In the genomic region with DNA sequence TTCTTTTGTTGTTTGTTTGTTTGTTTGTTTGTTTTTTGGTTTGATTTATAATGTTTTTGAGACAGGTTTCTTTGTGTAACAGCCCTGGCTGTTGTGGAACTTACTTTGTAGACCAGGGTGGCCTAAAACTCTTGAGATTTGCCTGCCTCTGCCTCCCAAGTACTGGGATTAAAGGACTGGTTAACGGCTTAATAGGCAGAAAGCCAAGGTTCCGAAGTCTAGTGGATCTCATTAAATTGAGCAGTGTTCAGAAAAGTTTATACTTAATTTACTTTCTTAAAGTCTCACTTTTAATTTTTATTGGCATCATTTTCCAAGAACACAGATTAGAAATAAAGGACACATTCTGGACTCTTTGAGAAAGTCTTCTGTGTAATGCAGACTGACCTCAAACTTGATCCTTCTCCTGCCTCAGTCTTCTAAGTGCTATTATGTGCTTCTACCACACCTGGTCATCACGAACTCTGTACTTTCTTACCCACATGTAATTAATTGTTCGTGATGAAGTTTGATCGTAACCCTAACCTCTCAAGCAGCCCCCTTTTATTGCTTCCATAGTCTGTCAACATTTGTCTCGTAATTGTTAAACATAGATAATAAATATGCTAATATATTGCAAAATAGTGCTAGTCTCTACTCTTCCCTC, we compare ENCODE assay signal across 27 mouse cellular contexts. TPM values are rescaled to one million over a fixed set of nuclear protein-coding genes. Genes with fewer than 3 reads are reported as not detected.
DNase-seq lines count a peak whose midpoint lies in the region; ATAC-seq lines count a peak whose summit lies in the region.
"Had no signal": no experiment of that assay in that cellular context is flagged by ENCODE, and none has a peak within 500 bp of the region (broad histone marks: within the 10 kb centered on the region; RNA-seq: fewer than 3 reads in every experiment).

No protein-coding gene starts in this region.

- intact Hi-C loops in heart, postnatal 14 days (cut with DNase I) = no loop called here

- no peaks in the 10 kb centered on the region for H3K27me3 ChIP-seq in liver, embryonic 13.5 days
- H3K27me3 ChIP-seq in liver, embryonic 11.5 days (replicated peaks; ENCODE audit: control insufficient read depth, insufficient read depth, low read length) = no peaks in the 10 kb centered on the region
- no peaks in the 10 kb centered on the region for H3K27me3 ChIP-seq in intestine, embryonic 16.5 days (replicated peaks; ENCODE audit: control insufficient read depth, insufficient read depth, low read length)
- H3K27me3 ChIP-seq: CH12.LX; embryonic facial prominence, embryonic 12.5 days; embryonic facial prominence, embryonic 15.5 days; hindbrain, embryonic 13.5 days; Patski had no signal

- H3K9me3 ChIP-seq in liver, embryonic 13.5 days (replicated peaks) = no peaks in the 10 kb centered on the region
- H3K9me3 ChIP-seq in liver, embryonic 11.5 days (ENCODE audit: control insufficient read depth, low read length) = no peaks in the 10 kb centered on the region
- H3K9me3 ChIP-seq in intestine, embryonic 16.5 days (ENCODE audit: control insufficient read depth, low read length) = no peaks in the 10 kb centered on the region
- H3K9me3 ChIP-seq: embryonic facial prominence, embryonic 12.5 days; embryonic facial prominence, embryonic 15.5 days; G1E; hindbrain, embryonic 10.5 days; hindbrain, embryonic 13.5 days had no signal

- 78% methylated on average over 6 of the region's 6 CpGs for WGBS in liver, embryonic 13.5 days (ENCODE audit: insufficient replicate concordance)
- 76% methylated on average over 6 of the region's 6 CpGs for WGBS in liver, embryonic 11.5 days
- 69% methylated on average over 6 of the region's 6 CpGs for WGBS in intestine, embryonic 16.5 days

- H3K9ac ChIP-seq in liver, embryonic 13.5 days = no peak overlapping the region
- H3K9ac ChIP-seq in liver, embryonic 11.5 days (ENCODE audit: low read depth, low read length) = no peak overlapping the region
- no peak overlapping the region for H3K9ac ChIP-seq in intestine, embryonic 16.5 days (ENCODE audit: low read depth, low read length)
- H3K9ac ChIP-seq: embryonic facial prominence, embryonic 12.5 days; embryonic facial prominence, embryonic 15.5 days; forebrain, postnatal 0 days; hindbrain, embryonic 13.5 days had no signal

- 0 out of 2 replicates have a peak overlapping the region, but pooled peaks have one; percentile 6 for H3K27ac ChIP-seq in liver, embryonic 13.5 days
- H3K27ac ChIP-seq in liver, embryonic 11.5 days (ENCODE audit: low read depth, low read length) = no peak overlapping the region; the same call in 1 of the 2 replicates
- H3K27ac ChIP-seq in intestine, embryonic 16.5 days (ENCODE audit: low read length) = no peak overlapping the region; the same call in 1 of the 2 replicates
- H3K27ac ChIP-seq: embryonic facial prominence, embryonic 12.5 days; embryonic facial prominence, embryonic 15.5 days; gastrocnemius, adult 2 months; hindbrain, embryonic 10.5 days; hindbrain, embryonic 13.5 days had no signal

- no peak overlapping the region for H3K4me3 ChIP-seq in liver, embryonic 13.5 days (replicated peaks)
- no peak overlapping the region for H3K4me3 ChIP-seq in liver, embryonic 11.5 days (ENCODE audit: low read depth, low read length)
- no peak overlapping the region for H3K4me3 ChIP-seq in intestine, embryonic 16.5 days (ENCODE audit: low read length)
- H3K4me3 ChIP-seq: embryonic facial prominence, embryonic 12.5 days; embryonic facial prominence, embryonic 15.5 days; gastrocnemius, adult 2 months; hindbrain, embryonic 10.5 days; hindbrain, embryonic 13.5 days had no signal

- H3K36me3 ChIP-seq in liver, embryonic 13.5 days = no peaks in the 10 kb centered on the region
- H3K36me3 ChIP-seq in liver, embryonic 11.5 days (ENCODE audit: control insufficient read depth, insufficient read depth, low read length) = no peaks in the 10 kb centered on the region
- H3K36me3 ChIP-seq in intestine, embryonic 16.5 days (ENCODE audit: control insufficient read depth, insufficient read depth, low read length) = no peaks in the 10 kb centered on the region
- H3K36me3 ChIP-seq: embryonic facial prominence, embryonic 12.5 days; embryonic facial prominence, embryonic 15.5 days; G1E; hindbrain, embryonic 13.5 days had no signal

- no peak overlapping the region for H3K4me2 ChIP-seq in liver, embryonic 13.5 days
- no peak overlapping the region for H3K4me2 ChIP-seq in liver, embryonic 11.5 days
- peak overlapping the region; percentile 14; the same call in 1 of the 2 replicates for H3K4me2 ChIP-seq in intestine, embryonic 16.5 days (ENCODE audit: low read depth, low read length)
- H3K4me2 ChIP-seq: embryonic facial prominence, embryonic 12.5 days; embryonic facial prominence, embryonic 15.5 days; heart, embryonic 11.5 days; hindbrain, embryonic 13.5 days had no signal

- peaks cover 17% of the 10 kb centered on the region for H3K4me1 ChIP-seq in liver, embryonic 13.5 days (replicated peaks)
- H3K4me1 ChIP-seq in liver, embryonic 11.5 days (replicated peaks; ENCODE audit: control insufficient read depth, insufficient read depth, low read length) = peaks cover 6% of the 10 kb centered on the region
- peaks cover 2% of the 10 kb centered on the region; the same call in 1 of the 2 replicates for H3K4me1 ChIP-seq in intestine, embryonic 16.5 days (ENCODE audit: control insufficient read depth, insufficient read depth, low read length)
- H3K4me1 ChIP-seq: embryonic facial prominence, embryonic 15.5 days had no signal

- peak; percentile 62 for DNase-seq in kidney, adult 9 months
- no peak for DNase-seq in kidney, adult 8-10 months
- no peak for DNase-seq in liver, embryonic 13.5 days
- DNase-seq in liver, embryonic 11.5 days (ENCODE audit: low spot score) = no peak
- DNase-seq in heart, postnatal 14 days = no peak
- DNase-seq in spleen, postnatal 10 days (ENCODE audit: low spot score in 2 of 2) = no peak
- DNase-seq: adrenal gland, postnatal 10 days; adrenal gland, postnatal 36 days; B cell, adult 2 months; cerebellum, adult 2 months; cerebellum, adult 9-11 months; cerebellum, postnatal 25 days; forebrain, postnatal 0 days; gastrocnemius, adult 2 months; gastrocnemius, postnatal 14 days; heart, adult 11 months; heart, postnatal 36 days had no signal

- ATAC-seq in liver, embryonic 13.5 days (ENCODE audit: low read depth) = no peak
- ATAC-seq in liver, embryonic 11.5 days (replicated peaks; ENCODE audit: low FRiP score) = no peak
- peak; percentile 73 for ATAC-seq in intestine, embryonic 16.5 days
- ATAC-seq: forebrain, embryonic 14.5 days; forebrain, postnatal 0 days; Patski had no signal

RNA-seq across cellular contexts. Expression of gene Tiparp, which starts 12.8 kb away (rescaled TPM):
- polyA plus RNA-seq in liver, embryonic 13.5 days (2015; fragmentation: Nextera tagmentation; extraction: Ambion mirVana) = 7.3 and 8.8 TPM in 2 replicates
- polyA plus RNA-seq in liver, embryonic 11.5 days (2014; fragmentation: Nextera tagmentation; extraction: Ambion mirVana) = 18.0 and 20.9 TPM in 2 replicates
- 39.5 and 41.9 TPM in 2 replicates for polyA plus RNA-seq in intestine, embryonic 16.5 days (2015; fragmentation: Nextera tagmentation; extraction: Ambion mirVana)
- total RNA-seq in heart, postnatal 14 days (2021) = 10 to 100 TPM; 12.3 to 15.0 TPM
